In genomic region chr2:173620645-173621044, GRCm38 (mm10) we compare ENCODE assay signal across 20 mouse cellular contexts. TPM values are rescaled to one million over a fixed set of nuclear protein-coding genes. Genes with fewer than 3 reads are reported as not detected.
A peak's percentile ranks its signal among the peaks of the same experiment; 100 is the strongest.
DNase-seq lines count a peak whose midpoint lies in the region; ATAC-seq and TF ChIP-seq lines count a peak whose summit lies in the region.
"Had no signal": no experiment of that assay in that cellular context is flagged by ENCODE, and none has a peak within 500 bp of the region (broad histone marks: within the 10 kb centered on the region; RNA-seq: fewer than 3 reads in every experiment).

No protein-coding gene starts in this region.

- TF ChIP-seq CTCF in gastrocnemius, adult 2 months (IDR thresholded peaks at IDR 0.05): peak; percentile 45
- TF ChIP-seq CTCF in liver, adult 2 months (IDR thresholded peaks at IDR 0.05; ENCODE audit: low read depth, low read length): 0 out of 2 replicates have a peak, but pooled peaks have one; percentile 3
- peak; percentile 19 for TF ChIP-seq CTCF in E14TG2a.4 (conservative IDR thresholded peaks at IDR 0.05; ENCODE audit: low read length)

- no peak overlapping the region for H3K27ac ChIP-seq in gastrocnemius, adult 2 months
- H3K27ac ChIP-seq in liver, adult 2 months (replicated peaks; ENCODE audit: insufficient read depth, low read depth, low read length): no peak overlapping the region
- no peak overlapping the region for H3K27ac ChIP-seq in liver, embryonic 11.5 days (ENCODE audit: low read depth, low read length)
- no peak overlapping the region for H3K27ac ChIP-seq in hindbrain, embryonic 12.5 days
- H3K27ac ChIP-seq: limb, embryonic 15.5 days had no signal

- no peaks in the 10 kb centered on the region for H3K9me3 ChIP-seq in liver, embryonic 11.5 days (ENCODE audit: control insufficient read depth, low read length)
- no peaks in the 10 kb centered on the region for H3K9me3 ChIP-seq in E14TG2a.4 (ENCODE audit: low read length)
- 0 out of 2 replicates have a peak, but pooled peaks cover 4% of the 10 kb centered on the region for H3K9me3 ChIP-seq in hindbrain, embryonic 12.5 days (replicated peaks)
- H3K9me3 ChIP-seq: limb, embryonic 15.5 days had no signal

- ATAC-seq in liver, embryonic 11.5 days (replicated peaks; ENCODE audit: low FRiP score): no peak
- ATAC-seq in megakaryocyte progenitor cell, adult 5-6 weeks (replicated peaks; ENCODE audit: poor library complexity): peak; percentile 63
- ATAC-seq in hindbrain, embryonic 12.5 days (ENCODE audit: low FRiP score): no peak
- ATAC-seq: forebrain, embryonic 14.5 days had no signal

- no peak overlapping the region for H3K9ac ChIP-seq in liver, adult 2 months (ENCODE audit: low read depth, low read length)
- no peak overlapping the region for H3K9ac ChIP-seq in liver, embryonic 11.5 days (ENCODE audit: low read depth, low read length)
- no peak overlapping the region for H3K9ac ChIP-seq in hindbrain, embryonic 12.5 days
- H3K9ac ChIP-seq: limb, embryonic 15.5 days had no signal

- TF ChIP-seq POLR2A in liver, adult 2 months (IDR thresholded peaks at IDR 0.05; ENCODE audit: extremely low read depth, insufficient read depth, low read length): no peak

- intact Hi-C loops in gastrocnemius, adult 2 months (cut with DNase I): no loop called here

- 93% methylated on average over 4 of the region's 4 CpGs for WGBS in liver, adult 2 months
- WGBS in liver, embryonic 11.5 days: 89% methylated on average over 4 of the region's 4 CpGs
- 92% methylated on average over 4 of the region's 4 CpGs for WGBS in hindbrain, embryonic 12.5 days

- no peaks in the 10 kb centered on the region for H3K36me3 ChIP-seq in liver, adult 2 months (ENCODE audit: control insufficient read depth, insufficient read depth, low read length)
- H3K36me3 ChIP-seq in liver, embryonic 11.5 days (ENCODE audit: control insufficient read depth, insufficient read depth, low read length): 0 out of 2 replicates have a peak, but pooled peaks cover 2% of the 10 kb centered on the region
- no peaks in the 10 kb centered on the region for H3K36me3 ChIP-seq in E14TG2a.4 (ENCODE audit: insufficient read depth, low read length)
- 0 out of 2 replicates have a peak, but pooled peaks cover 4% of the 10 kb centered on the region for H3K36me3 ChIP-seq in hindbrain, embryonic 12.5 days

- H3K4me2 ChIP-seq in liver, embryonic 11.5 days: no peak overlapping the region
- no peak overlapping the region for H3K4me2 ChIP-seq in hindbrain, embryonic 12.5 days (replicated peaks)
- H3K4me2 ChIP-seq: heart, embryonic 11.5 days; limb, embryonic 15.5 days had no signal

- no peak overlapping the region for H3K4me3 ChIP-seq in gastrocnemius, adult 2 months
- no peak overlapping the region for H3K4me3 ChIP-seq in liver, adult 2 months (ENCODE audit: insufficient read depth, low read depth, low read length)
- H3K4me3 ChIP-seq in liver, embryonic 11.5 days (ENCODE audit: low read depth, low read length): no peak overlapping the region
- H3K4me3 ChIP-seq in E14TG2a.4 (replicated peaks; ENCODE audit: low read length): no peak overlapping the region
- no peak overlapping the region for H3K4me3 ChIP-seq in hindbrain, embryonic 12.5 days
- H3K4me3 ChIP-seq: limb, embryonic 15.5 days had no signal

- no peak for DNase-seq in gastrocnemius, adult 2 months
- no peak for DNase-seq in gastrocnemius, adult 8-10 months (ENCODE audit: low spot score in 2 of 2)
- DNase-seq in liver, adult 2 months (ENCODE audit: extremely low read depth, low read depth, low spot score): no peak
- DNase-seq in liver, embryonic 11.5 days (ENCODE audit: low spot score): no peak
- no peak for DNase-seq in spleen, adult 18-20 months
- DNase-seq: cerebellum, adult 11 months; cerebellum, postnatal 36 days; kidney, adult 11 months; thymus, postnatal 4 days had no signal

- H3K4me1 ChIP-seq in liver, adult 2 months (ENCODE audit: control insufficient read depth, insufficient read depth, low read length): no peaks in the 10 kb centered on the region
- H3K4me1 ChIP-seq in liver, embryonic 11.5 days (replicated peaks; ENCODE audit: control insufficient read depth, insufficient read depth, low read length): no peaks in the 10 kb centered on the region
- 0 out of 2 replicates have a peak, but pooled peaks cover 2% of the 10 kb centered on the region for H3K4me1 ChIP-seq in E14TG2a.4 (replicated peaks; ENCODE audit: low read depth, low read length)
- H3K4me1 ChIP-seq in hindbrain, embryonic 12.5 days: peaks cover 18% of the 10 kb centered on the region

- no peaks in the 10 kb centered on the region for H3K79me2 ChIP-seq in liver, adult 2 months (ENCODE audit: control insufficient read depth, insufficient read depth, low read length)

- no peaks in the 10 kb centered on the region for H3K27me3 ChIP-seq in liver, adult 2 months (ENCODE audit: control insufficient read depth, insufficient read depth, low read length)
- no peaks in the 10 kb centered on the region for H3K27me3 ChIP-seq in liver, embryonic 11.5 days (replicated peaks; ENCODE audit: control insufficient read depth, insufficient read depth, low read length)
- no peaks in the 10 kb centered on the region for H3K27me3 ChIP-seq in E14TG2a.4 (ENCODE audit: insufficient read depth, low read length)
- H3K27me3 ChIP-seq in hindbrain, embryonic 12.5 days: no peaks in the 10 kb centered on the region
- H3K27me3 ChIP-seq: limb, embryonic 15.5 days had no signal

RNA-seq across cellular contexts. Expression of gene Rab22a, which starts 38.9 kb away (rescaled TPM):
- total RNA-seq in gastrocnemius, adult 2 months (2021): 10 to 100 TPM; 28.0 to 30.7 TPM
- 10 to 100 TPM; 26.9 to 30.5 (median 28.8) TPM for total RNA-seq in gastrocnemius, adult 8-10 months (2022)
- 8.6 and 11.0 TPM in 2 replicates for total RNA-seq in liver, adult 2 months (2014; rRNA removed)
- polyA plus RNA-seq in liver, adult 2 months (2012; rRNA removed): 20.2 and 25.1 TPM in 2 replicates
- polyA plus RNA-seq in liver, embryonic 11.5 days (2014; fragmentation: Nextera tagmentation; extraction: Ambion mirVana): 26.7 and 26.8 TPM in 2 replicates
- 9.9 and 10.2 TPM in 2 replicates for total RNA-seq in megakaryocyte progenitor cell, adult 5-6 weeks (2015)
- 6.8 and 7.3 TPM in 2 replicates for total RNA-seq in megakaryocyte progenitor cell, adult 5-6 weeks (2017)
- polyA plus RNA-seq in hindbrain, embryonic 12.5 days (2016; fragmentation: Nextera tagmentation; extraction: Ambion mirVana): 51.1 and 51.4 TPM in 2 replicates

RNA-seq across cellular contexts. Expression of gene Ankrd60, which starts 42.5 kb away (rescaled TPM):
- not detected for total RNA-seq in gastrocnemius, adult 2 months (2021)
- not detected for total RNA-seq in gastrocnemius, adult 8-10 months (2022)
- 0.54 TPM in 1 of 2 replicates, not detected in the other for total RNA-seq in liver, adult 2 months (2014; rRNA removed)
- not detected in 2 replicates for polyA plus RNA-seq in liver, adult 2 months (2012; rRNA removed)
- polyA plus RNA-seq in liver, embryonic 11.5 days (2014; fragmentation: Nextera tagmentation; extraction: Ambion mirVana): not detected in 2 replicates
- total RNA-seq in megakaryocyte progenitor cell, adult 5-6 weeks (2015): 0.88 TPM in 1 of 2 replicates, not detected in the other
- total RNA-seq in megakaryocyte progenitor cell, adult 5-6 weeks (2017): not detected in 2 replicates
- polyA plus RNA-seq in hindbrain, embryonic 12.5 days (2016; fragmentation: Nextera tagmentation; extraction: Ambion mirVana): not detected in 2 replicates
- total RNA-seq: hematopoietic stem cell, adult 5-6 weeks; neutrophil, adult 5-6 weeks had no signal
- polyA plus RNA-seq: C2C12; embryonic facial prominence, embryonic 14.5 days; forebrain, embryonic 14.5 days; heart, embryonic 11.5 days; large intestine, adult 2 months; limb, embryonic 15.5 days had no signal
